Mouse (Mus musculus) kidney, adult 2 months (tissue): ENCODE measurements around the gene Susd4. TPM values are rescaled to one million over a fixed set of nuclear protein-coding genes. Genes with fewer than 3 reads are reported as not detected.

Experiments
- DNase-seq: peaks from one replicate; pipeline ENCODE4 v3.0.0; 2021
- H3K27ac ChIP-seq: fragments of 200-500 bp; 2 replicates; pipeline ENCODE4 v1.5.1; 2012; ENCODE audit warnings: low read depth, low read length, control low read depth, inconsistent platforms; ENCODE audit not compliant: insufficient read depth
- H3K27me3 ChIP-seq: fragments of 200-500 bp; replicated peaks from 2 replicates; pipeline ENCODE4 v1.6.1; 2012; ENCODE audit warnings: mild to moderate bottlenecking, moderate library complexity, low read length, inconsistent platforms; ENCODE audit not compliant: control insufficient read depth, insufficient read depth
- H3K36me3 ChIP-seq: fragments of 200-500 bp; 2 replicates; pipeline ENCODE4 v1.6.1; 2012; ENCODE audit warnings: mild to moderate bottlenecking, moderate library complexity, low read length, inconsistent platforms; ENCODE audit not compliant: control insufficient read depth, insufficient read depth
- H3K4me1 ChIP-seq: fragments of 200-500 bp; 2 replicates; pipeline ENCODE4 v1.6.1; 2011; ENCODE audit warnings: low read length; ENCODE audit not compliant: control insufficient read depth, insufficient read depth
- H3K4me3 ChIP-seq: fragments of 200-500 bp; 2 replicates; pipeline ENCODE4 v1.5.1; 2011; ENCODE audit warnings: mild to moderate bottlenecking, low read depth, low read length, control low read depth; ENCODE audit not compliant: insufficient read depth
- CTCF ChIP-seq: fragments of 200-500 bp; conservative IDR thresholded peaks from 2 replicates; pipeline ENCODE4 v1.5.1; 2011; ENCODE audit warnings: low read depth, mild to moderate bottlenecking, control low read depth, low read length, moderate library complexity, mixed read lengths; ENCODE audit not compliant: insufficient read depth, insufficient read length
- POLR2A ChIP-seq: fragments of 200-500 bp; IDR thresholded peaks from one replicate; pipeline ENCODE4 v1.6.1; 2011; ENCODE audit warnings: low read depth, low read length, control low read depth
- WGBS: fragments of 180-500 bp; shearing (Covaris S2); methylation state at CpG from one replicate; pipeline ENCODE4 v1.1.7; 2018; 5-methylcytosine and 5-hydroxymethylcytosine counted together
- polyA plus RNA-seq: library from polyadenylated mRNA; depleted of rRNA; stranded (reverse); fragments of >200 nt; gene quantifications from 2 replicates; pipeline ENCODE4 v1.2.3, GENCODE M21; 2012

Susd4 gene
- polyA plus RNA-seq, 1 experiment = 6.7 TPM

GRCm38 (mm10) chr1:182869114-182869456 lies 105.4 kb downstream of the Susd4 start:
- H3K27me3 ChIP-seq = no peaks in the 10 kb centered on the region
- no peak overlapping the region for H3K4me3 ChIP-seq
- no peaks in the 10 kb centered on the region for H3K4me1 ChIP-seq
- DNase-seq = no peak
- WGBS = 72% methylated on average over 6 of the region's 6 CpGs
- TF ChIP-seq POLR2A (no peak), CTCF (no peak)
- no peaks in the 10 kb centered on the region for H3K36me3 ChIP-seq
- H3K27ac ChIP-seq = no peak overlapping the region

DNA sequence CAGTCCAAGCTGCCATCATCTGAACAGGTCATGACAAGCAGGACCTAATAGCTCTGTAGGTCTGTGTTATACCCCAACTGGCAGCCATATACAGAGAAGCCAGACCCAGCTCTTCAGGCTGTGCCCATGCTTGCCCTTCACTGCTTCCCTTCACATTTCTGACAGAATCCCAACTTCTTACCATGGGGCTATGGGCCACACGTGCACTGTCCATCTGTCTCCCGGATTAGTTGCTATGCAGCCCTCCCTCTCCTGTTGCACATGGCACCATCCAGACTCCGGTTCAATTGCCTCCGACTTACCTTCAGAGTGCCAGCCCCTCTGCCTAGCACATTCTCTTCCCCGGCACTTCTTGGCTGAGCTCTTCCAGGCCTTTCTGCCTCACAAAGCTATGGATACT lies 114.5 kb downstream of the Susd4 start:
- Histone ChIP-seq H3K27ac (no peak overlapping the region), H3K36me3 (no peaks in the 10 kb centered on the region), H3K27me3 (no peaks in the 10 kb centered on the region), H3K4me1 (no peaks in the 10 kb centered on the region), H3K4me3 (no peak overlapping the region)
- 96% methylated on average over 5 of the region's 5 CpGs for WGBS
- no peak for DNase-seq
- TF ChIP-seq CTCF = no peak

GRCm38 (mm10) chr1:182878719-182879118 lies 115.1 kb downstream of the Susd4 start:
- TF ChIP-seq POLR2A (no peak), CTCF (no peak)
- no peak overlapping the region for H3K27ac ChIP-seq
- no peaks in the 10 kb centered on the region for H3K4me1 ChIP-seq
- no peaks in the 10 kb centered on the region for H3K27me3 ChIP-seq
- H3K36me3 ChIP-seq = no peaks in the 10 kb centered on the region
- H3K4me3 ChIP-seq = no peak overlapping the region
- DNase-seq = no peak
- WGBS = 90% methylated on average over 4 of the region's 4 CpGs

DNA sequence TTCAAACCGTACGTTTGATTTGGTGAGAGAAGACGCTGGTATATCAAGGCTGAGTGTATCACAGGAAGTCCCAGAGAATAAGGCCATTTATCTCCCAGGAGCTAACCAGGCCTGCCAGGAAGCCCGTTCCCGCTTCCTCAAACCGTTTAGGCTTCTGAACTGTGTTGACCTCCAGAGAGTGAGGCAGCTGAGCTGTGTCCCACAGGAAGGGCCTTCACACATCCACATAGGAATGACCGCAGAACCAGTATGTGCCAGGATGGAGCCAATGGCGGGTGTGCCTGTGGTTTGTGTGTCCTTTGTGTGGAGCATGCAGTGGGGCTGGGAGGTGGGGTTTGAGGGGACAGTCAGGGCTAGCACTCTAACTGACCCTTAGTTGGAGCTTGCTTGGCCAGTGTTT lies 117.6 kb downstream of the Susd4 start:
- peak; percentile 8 for DNase-seq
- H3K4me3 ChIP-seq = no peak overlapping the region
- H3K36me3 ChIP-seq = no peaks in the 10 kb centered on the region
- TF ChIP-seq CTCF (no peak), POLR2A (no peak)
- 66% methylated on average over 8 of the region's 8 CpGs for WGBS
- no peaks in the 10 kb centered on the region for H3K27me3 ChIP-seq
- no peak overlapping the region for H3K27ac ChIP-seq
- no peaks in the 10 kb centered on the region for H3K4me1 ChIP-seq

- Histone ChIP-seq H3K4me1 (no peaks in the 10 kb centered on the region), H3K27ac (no peak overlapping the region), H3K27me3 (no peaks in the 10 kb centered on the region), H3K36me3 (no peaks in the 10 kb centered on the region), H3K4me3 (no peak overlapping the region)
- TF ChIP-seq POLR2A = no peak
- DNase-seq = no peak
- 86% methylated on average over 2 of the region's 2 CpGs for WGBS
These were observed 119.0 kb downstream of the Susd4 start for GRCm38 (mm10) chr1:182882611-182883010.

DNA sequence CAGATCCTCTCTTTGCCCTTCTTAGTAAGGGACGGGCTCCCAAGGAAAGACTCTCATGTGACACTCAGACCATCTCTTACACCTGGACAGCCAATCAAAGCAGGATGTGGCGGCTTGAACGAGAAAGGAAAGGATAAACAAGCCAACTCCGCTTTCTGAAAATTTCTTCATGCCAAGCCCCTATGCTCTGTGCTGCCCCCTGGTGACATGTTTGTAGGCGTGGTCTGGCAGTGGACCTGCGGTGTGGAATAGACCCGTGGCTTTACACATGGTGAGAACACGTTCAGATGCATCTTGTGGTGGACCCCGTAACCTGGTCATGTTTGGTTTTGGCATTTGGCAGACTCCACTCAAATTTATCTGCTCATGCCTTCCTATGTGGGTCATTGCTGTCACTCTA lies 132.0 kb downstream of the Susd4 start:
- H3K4me1 ChIP-seq = no peaks in the 10 kb centered on the region
- no peaks in the 10 kb centered on the region for H3K27me3 ChIP-seq
- WGBS = 47% methylated on average over 9 of the region's 9 CpGs
- TF ChIP-seq POLR2A = no peak
- TF ChIP-seq CTCF = peak; percentile 69
- peak; percentile 39 for DNase-seq
- H3K36me3 ChIP-seq = no peaks in the 10 kb centered on the region
- no peak overlapping the region for H3K4me3 ChIP-seq
- H3K27ac ChIP-seq = no peak overlapping the region

DNA sequence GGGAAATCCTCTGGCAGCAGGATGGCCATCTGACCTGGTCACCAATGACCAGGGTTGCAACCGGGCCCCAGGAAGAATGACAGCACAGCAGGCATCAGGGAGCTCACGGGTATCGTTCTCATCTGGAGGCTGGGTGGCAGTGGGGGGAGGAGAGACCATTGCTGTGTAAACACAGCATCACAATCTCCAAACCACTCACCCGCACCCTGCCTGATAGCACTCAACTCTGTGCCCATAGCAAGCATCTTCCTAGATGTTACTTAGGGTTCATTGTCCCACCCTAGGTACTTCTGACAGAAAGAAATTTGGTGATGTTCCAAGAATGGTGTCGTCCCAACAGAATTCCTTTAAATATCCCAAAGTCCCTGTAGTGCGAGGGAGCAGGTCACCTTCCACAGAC lies 133.4 kb downstream of the Susd4 start:
- Histone ChIP-seq H3K4me3 (no peak overlapping the region), H3K27me3 (no peaks in the 10 kb centered on the region), H3K36me3 (no peaks in the 10 kb centered on the region), H3K27ac (no peak overlapping the region), H3K4me1 (no peaks in the 10 kb centered on the region)
- DNase-seq = no peak
- TF ChIP-seq POLR2A = no peak
- no peak for TF ChIP-seq CTCF
- 71% methylated on average over 6 of the region's 6 CpGs for WGBS

- no peak for DNase-seq
- Histone ChIP-seq H3K36me3 (no peaks in the 10 kb centered on the region), H3K4me1 (no peaks in the 10 kb centered on the region), H3K4me3 (no peak overlapping the region), H3K27ac (no peak overlapping the region), H3K27me3 (no peaks in the 10 kb centered on the region)
- TF ChIP-seq POLR2A (no peak), CTCF (no peak)
- 60% methylated on average over 12 of the region's 12 CpGs for WGBS
These were observed 134.0 kb downstream of the Susd4 start for GRCm38 (mm10) chr1:182897506-182898138.
